Mouse (Mus musculus): ENCODE results near the gene Nxnl2. TPM values are rescaled to one million over a fixed set of nuclear protein-coding genes. Genes with fewer than 3 reads are reported as not detected.

Nxnl2 gene
- under 1 TPM; 0.27 to 0.79 (median 0.55) TPM for total RNA-seq (2022)

- DNase-seq (ENCODE audit: low spot score in 2 of 2) = peak in 1 of 2 experiments; percentile 21
Observed at GRCm38 (mm10) chr13:51170691-51171680, at the start of gene Nxnl2. Nxnl2 (plus strand) TSS chr13:51171022.

GRCm38 (mm10) chr13:51121966-51122365, 48.9 kb upstream of the Nxnl2 start:
- DNase-seq (ENCODE audit: low spot score in 2 of 2) = no peak

GRCm38 (mm10) chr13:51122771-51123170, 48.1 kb upstream of the Nxnl2 start:
- no peak for DNase-seq (ENCODE audit: low spot score in 2 of 2)

GRCm38 (mm10) chr13:51125357-51125756, 45.5 kb upstream of the Nxnl2 start:
- DNase-seq (ENCODE audit: low spot score in 2 of 2) = no peak

GRCm38 (mm10) chr13:51127906-51128305, 42.9 kb upstream of the Nxnl2 start:
- DNase-seq (ENCODE audit: low spot score in 2 of 2) = no peak

GRCm38 (mm10) chr13:51128417-51128816, 42.4 kb upstream of the Nxnl2 start:
- DNase-seq (ENCODE audit: low spot score in 2 of 2) = no peak

GRCm38 (mm10) chr13:51131179-51131578, 39.6 kb upstream of the Nxnl2 start:
- no peak for DNase-seq (ENCODE audit: low spot score in 2 of 2)

GRCm38 (mm10) chr13:51136315-51136714, 34.5 kb upstream of the Nxnl2 start:
- DNase-seq (ENCODE audit: low spot score in 2 of 2) = no peak

GRCm38 (mm10) chr13:51136996-51137701, 33.7 kb upstream of the Nxnl2 start:
- DNase-seq (ENCODE audit: low spot score in 2 of 2) = no peak

GRCm38 (mm10) chr13:51137702-51138031, 33.2 kb upstream of the Nxnl2 start:
- no peak for DNase-seq (ENCODE audit: low spot score in 2 of 2)

GRCm38 (mm10) chr13:51147106-51147505, 23.7 kb upstream of the Nxnl2 start:
- no peak for DNase-seq (ENCODE audit: low spot score in 2 of 2)

- DNase-seq (ENCODE audit: low spot score in 2 of 2) = no peak
Observed at GRCm38 (mm10) chr13:51152966-51153669, 17.7 kb upstream of the Nxnl2 start.

- DNase-seq (ENCODE audit: low spot score in 2 of 2) = no peak
Observed at GRCm38 (mm10) chr13:51153670-51154030, 17.2 kb upstream of the Nxnl2 start.

GRCm38 (mm10) chr13:51155178-51156013, 15.4 kb upstream of the Nxnl2 start:
- no peak for DNase-seq (ENCODE audit: low spot score in 2 of 2)

GRCm38 (mm10) chr13:51156014-51156386, 14.8 kb upstream of the Nxnl2 start:
- DNase-seq (ENCODE audit: low spot score in 2 of 2) = no peak

- DNase-seq (ENCODE audit: low spot score in 2 of 2) = no peak
Observed at GRCm38 (mm10) chr13:51157291-51157690, 13.5 kb upstream of the Nxnl2 start.

- no peak for DNase-seq (ENCODE audit: low spot score in 2 of 2)
Observed at GRCm38 (mm10) chr13:51161672-51162071, 9.2 kb upstream of the Nxnl2 start.

GRCm38 (mm10) chr13:51162246-51162645, 8.6 kb upstream of the Nxnl2 start:
- no peak for DNase-seq (ENCODE audit: low spot score in 2 of 2)

- DNase-seq (ENCODE audit: low spot score in 2 of 2) = no peak
Observed at GRCm38 (mm10) chr13:51166711-51167110, 4.1 kb upstream of the Nxnl2 start.

- DNase-seq (ENCODE audit: low spot score in 2 of 2) = no peak
Observed at GRCm38 (mm10) chr13:51170215-51170614, 607 bp upstream of the Nxnl2 start.

GRCm38 (mm10) chr13:51172601-51173000, 1.8 kb downstream of the Nxnl2 start:
- no peak for DNase-seq (ENCODE audit: low spot score in 2 of 2)
